Mouse (Mus musculus) right cerebral cortex, postnatal 10 days (tissue): Measurements from ENCODE around the gene Slc2a3.
A peak's percentile ranks its signal among the peaks of the same experiment; 100 is the strongest.
"Not testable (repeated sequence)": the region's sequence is repeated elsewhere in the genome, so short reads cannot be mapped to it uniquely, and the experiment has no call there.

Experiments
- DNase-seq, 2 experiments: peaks; one replicate each; pipeline ENCODE4 v3.0.0; 2021; ENCODE audit warnings: low spot score in 2 of 2

Slc2a3 gene

GRCm38 (mm10) chr6:122810022-122810614 is 8.7 kb upstream of the Slc2a3 start:
- DNase-seq = peak; percentile 45 to 62

- DNase-seq = peak; percentile 72 to 84
Measured at GRCm38 (mm10) chr6:122804418-122804817, 3.0 kb upstream of the Slc2a3 start.

- peak; percentile 58 to 64 for DNase-seq
Measured at GRCm38 (mm10) chr6:122801801-122802514, 518 bp upstream of the Slc2a3 start.

GRCm38 (mm10) chr6:122800640-122801300 is 670 bp downstream of the Slc2a3 start:
- no peak for DNase-seq

- peak; percentile 49 to 56 for DNase-seq
Measured at GRCm38 (mm10) chr6:122795254-122795935, 6.0 kb downstream of the Slc2a3 start.

- DNase-seq = peak; percentile 90 to 91
Measured at GRCm38 (mm10) chr6:122786275-122786674, 15.2 kb downstream of the Slc2a3 start.

GRCm38 (mm10) chr6:122784866-122785265 is 16.6 kb downstream of the Slc2a3 start:
- DNase-seq = peak; percentile 64 to 67

GRCm38 (mm10) chr6:122782164-122782563 is 19.3 kb downstream of the Slc2a3 start:
- DNase-seq = no peak

GRCm38 (mm10) chr6:122781167-122781566 is 20.3 kb downstream of the Slc2a3 start:
- no peak for DNase-seq

- DNase-seq = no peak
Measured at GRCm38 (mm10) chr6:122779916-122780315, 21.5 kb downstream of the Slc2a3 start.

GRCm38 (mm10) chr6:122776040-122776439 is 25.4 kb downstream of the Slc2a3 start:
- DNase-seq = no peak

GRCm38 (mm10) chr6:122774345-122774744 is 27.1 kb downstream of the Slc2a3 start:
- no peak for DNase-seq

GRCm38 (mm10) chr6:122772701-122773100 is 28.7 kb downstream of the Slc2a3 start:
- DNase-seq = no peak

GRCm38 (mm10) chr6:122770760-122771315 is 30.6 kb downstream of the Slc2a3 start:
- no peak for DNase-seq

GRCm38 (mm10) chr6:122769771-122770759 is 31.4 kb downstream of the Slc2a3 start:
- DNase-seq = peak; percentile 57 to 82

- no peak for DNase-seq
Measured at GRCm38 (mm10) chr6:122768256-122768655, 33.2 kb downstream of the Slc2a3 start.

- DNase-seq = not testable (repeated sequence)
Measured at GRCm38 (mm10) chr6:122767012-122767411, 34.4 kb downstream of the Slc2a3 start.

- DNase-seq = no peak
Measured at GRCm38 (mm10) chr6:122766145-122766968, 35.1 kb downstream of the Slc2a3 start.

GRCm38 (mm10) chr6:122765298-122765956 is 36.0 kb downstream of the Slc2a3 start:
- DNase-seq = no peak
